Mouse (Mus musculus) bone marrow, adult 2 months (tissue): ENCODE measurements at regions not wholly inside any gene's neighbourhood (a gene's known extent, or its start where the extent isn't known, plus 50 kb on each side); places are given as distances from the start of the nearest gene placed in this dataset.

Experiments used
- CTCF ChIP-seq: fragments of 200-500 bp; IDR thresholded peaks from 2 replicates; pipeline ENCODE4 v1.5.1; 2011; ENCODE audit warnings: low read length, control low read depth; ENCODE audit not compliant: control insufficient read depth, insufficient read depth
- POLR2A ChIP-seq: fragments of 200-500 bp; IDR thresholded peaks from 2 replicates; pipeline ENCODE4 v1.6.1; 2011; ENCODE audit warnings: low read depth, mild to moderate bottlenecking, control low read depth, low read length, borderline replicate concordance; ENCODE audit not compliant: control insufficient read depth

DNA sequence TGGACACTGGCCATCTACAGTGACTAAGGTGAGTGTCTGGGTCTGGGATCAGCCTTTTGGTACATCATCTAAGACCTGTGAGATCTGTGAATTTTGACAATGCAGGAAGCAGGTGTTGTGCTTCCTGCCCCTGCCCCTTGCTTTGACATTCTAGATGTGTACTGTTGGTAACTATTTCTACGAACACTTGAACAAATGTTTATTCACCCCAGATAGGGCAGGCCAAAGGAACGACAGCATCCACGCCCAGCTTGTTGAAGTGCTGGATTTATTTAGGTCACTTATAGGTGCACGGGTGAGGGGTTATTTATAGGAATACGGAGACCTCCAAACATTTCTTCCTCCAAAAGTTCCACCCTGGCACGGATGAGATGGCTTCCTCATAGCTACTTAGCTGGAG lies 146.4 kb downstream of the Gadd45g start:
- no peak for TF ChIP-seq POLR2A
- no peak for TF ChIP-seq CTCF
